In the genomic region with DNA sequence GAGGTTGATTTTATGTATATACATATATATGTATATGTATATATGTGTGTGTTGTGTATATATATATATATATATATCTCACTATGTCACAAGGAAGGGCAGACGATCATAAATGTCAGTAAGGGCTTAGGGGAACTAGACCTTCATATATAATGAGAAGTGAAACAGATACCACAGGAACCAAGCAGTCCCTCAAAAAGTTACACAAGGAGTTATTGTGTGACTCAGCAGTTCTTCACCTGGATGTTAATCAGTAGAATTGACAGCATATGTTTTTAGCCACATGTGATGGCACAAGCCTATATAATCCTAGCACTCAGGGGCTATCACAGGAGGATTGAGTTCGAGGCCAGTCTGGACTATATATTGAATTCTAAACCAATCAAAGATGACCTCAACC, we compare ENCODE assay signal across 19 mouse cellular contexts. TPM values are rescaled to one million over a fixed set of nuclear protein-coding genes. Genes with fewer than 3 reads are reported as not detected.
A peak's percentile ranks its signal among the peaks of the same experiment; 100 is the strongest.
DNase-seq lines count a peak whose midpoint lies in the region; ATAC-seq and TF ChIP-seq lines count a peak whose summit lies in the region.
"Had no signal": no experiment of that assay in that cellular context is flagged by ENCODE, and none has a peak within 500 bp of the region (broad histone marks: within the 10 kb centered on the region; RNA-seq: fewer than 3 reads in every experiment).

No protein-coding gene starts in this region.

- TF ChIP-seq CTCF in gastrocnemius, adult 2 months (IDR thresholded peaks at IDR 0.05): no peak
- no peak for TF ChIP-seq CTCF in CH12.LX (conservative IDR thresholded peaks at IDR 0.05 in 1 of 2, IDR thresholded peaks at IDR 0.05 in 1 of 2; ENCODE audit: low read depth in 2 of 2, low read length in 2 of 2)

- no peak overlapping the region for H3K4me3 ChIP-seq in gastrocnemius, adult 2 months
- no peak overlapping the region for H3K4me3 ChIP-seq in CH12.LX (replicated peaks in 1 of 3; ENCODE audit: low read depth in 2 of 3, low read length in 2 of 3, poor library complexity in 1 of 3)
- H3K4me3 ChIP-seq: embryonic facial prominence, embryonic 15.5 days; erythroblast, embryonic 14.5 days; forebrain, embryonic 10.5 days; heart, embryonic 12.5 days; hindbrain, embryonic 15.5 days had no signal

- H3K4me2 ChIP-seq in CH12.LX (ENCODE audit: insufficient read depth, low read depth, poor library complexity, severe bottlenecking): no peak overlapping the region
- H3K4me2 ChIP-seq: embryonic facial prominence, embryonic 15.5 days; heart, embryonic 12.5 days; hindbrain, embryonic 15.5 days had no signal

- H3K79me2 ChIP-seq in CH12.LX (replicated peaks; ENCODE audit: control insufficient read depth, extremely low read depth, insufficient read depth, poor library complexity, severe bottlenecking): no peaks in the 10 kb centered on the region

- dilution Hi-C loops in CH12.LX (cut with MboI; ENCODE audit: extremely low pct_ligation_motif_present, extremely low pct_unique_long_range_greater_than_20kb, low sequenced_read_pairs): no loop called here

- intact Hi-C loops in gastrocnemius, adult 2 months (cut with DNase I): no loop called here

- no peak for TF ChIP-seq POLR2A in CH12.LX (IDR thresholded peaks at IDR 0.05; ENCODE audit: low read depth, low read length)

- no peak for TF ChIP-seq RAD21 in CH12.LX (IDR thresholded peaks at IDR 0.05; ENCODE audit: low read depth, low read length)

- ATAC-seq in hematopoietic stem cell, adult 5-6 weeks (replicated peaks in 1 of 2; ENCODE audit: insufficient read depth in 1 of 2, low FRiP score in 2 of 2, low TSS enrichment in 1 of 2, low read depth in 1 of 2, poor library complexity in 2 of 2, severe bottlenecking in 2 of 2): 0 out of 4 replicates have a peak, but pooled peaks have one; percentile 17
- ATAC-seq: forebrain, embryonic 14.5 days; intestine, embryonic 16.5 days had no signal

- H3K9me3 ChIP-seq in CH12.LX (replicated peaks; ENCODE audit: low read length): no peaks in the 10 kb centered on the region
- H3K9me3 ChIP-seq: embryonic facial prominence, embryonic 15.5 days; forebrain, embryonic 10.5 days; heart, embryonic 12.5 days; hindbrain, embryonic 15.5 days had no signal

- no peaks in the 10 kb centered on the region for H3K36me3 ChIP-seq in CH12.LX (replicated peaks in 1 of 2; ENCODE audit: control insufficient read depth in 1 of 2, insufficient read depth in 1 of 2, low read length in 1 of 2)
- H3K36me3 ChIP-seq: embryonic facial prominence, embryonic 15.5 days; forebrain, embryonic 10.5 days; heart, embryonic 12.5 days; hindbrain, embryonic 15.5 days had no signal

- peak; percentile 37; the same call in 1 of the 2 replicates for TF ChIP-seq EP300 in CH12.LX (IDR thresholded peaks at IDR 0.05; ENCODE audit: low read length)

- no peak overlapping the region for H3K9ac ChIP-seq in CH12.LX (ENCODE audit: insufficient read depth, low read depth)
- H3K9ac ChIP-seq: embryonic facial prominence, embryonic 15.5 days; heart, embryonic 12.5 days; hindbrain, embryonic 15.5 days had no signal

- in situ Hi-C loops in CH12.LX (cut with MboI; ENCODE audit: low pct_ligation_motif_present, low pct_unique_long_range_greater_than_20kb, low sequenced_read_pairs): no loop called here

- peaks cover 0 to 23% of the 10 kb centered on the region in 2 experiments; a peak in 2 of 4 replicates for H3K4me1 ChIP-seq in CH12.LX (ENCODE audit: control insufficient read depth in 1 of 2, insufficient read depth in 2 of 2)
- H3K4me1 ChIP-seq: embryonic facial prominence, embryonic 15.5 days; forebrain, embryonic 10.5 days; hindbrain, embryonic 15.5 days had no signal

- peak overlapping the region; percentile 68 for H3K27ac ChIP-seq in gastrocnemius, adult 2 months
- no peak overlapping the region for H3K27ac ChIP-seq in CH12.LX (ENCODE audit: insufficient read depth, low read depth)
- H3K27ac ChIP-seq: embryonic facial prominence, embryonic 15.5 days; forebrain, embryonic 10.5 days; hindbrain, embryonic 15.5 days had no signal

- no peak for DNase-seq in gastrocnemius, adult 2 months
- no peak for DNase-seq in gastrocnemius, adult 8-10 months (ENCODE audit: low spot score in 2 of 2)
- peak; percentile 30 for DNase-seq in CH12.LX (ENCODE audit: extremely low read depth)
- no peak for DNase-seq in thymus, postnatal 25 days
- no peak for DNase-seq in layer of hippocampus, adult 9-11 months
- no peak for DNase-seq in left cerebral cortex, adult 11 months (ENCODE audit: low spot score)
- DNase-seq: adrenal gland, postnatal 10 days; cerebellum, adult 11 months; cerebellum, adult 8-10 months; cerebellum, postnatal 25 days; gastrocnemius, postnatal 10 days had no signal

- no peaks in the 10 kb centered on the region for H3K27me3 ChIP-seq in CH12.LX (replicated peaks)
- H3K27me3 ChIP-seq: embryonic facial prominence, embryonic 15.5 days; heart, embryonic 12.5 days; hindbrain, embryonic 15.5 days had no signal

TF ChIP-seq in CH12.LX, 34 proteins besides CTCF, POLR2A, EP300 and RAD21:
- TF ChIP-seq ELF1 (IDR thresholded peaks at IDR 0.05; ENCODE audit: low read depth, low read length) (no peak), SMC3 (IDR thresholded peaks at IDR 0.05; ENCODE audit: low read depth, low read length) (no peak), JUN (IDR thresholded peaks at IDR 0.05; ENCODE audit: insufficient read depth, low read depth, low read length) (no peak), MAFK (IDR thresholded peaks at IDR 0.05; ENCODE audit: insufficient replicate concordance, low read length) (peak; percentile 72)

RNA-seq across cellular contexts. Expression of a gene that starts 49.5 kb away (rescaled TPM):
- total RNA-seq in gastrocnemius, adult 2 months (2021): 10 to 100 TPM; 22.5 to 26.3 TPM
- total RNA-seq in gastrocnemius, adult 8-10 months (2022): 10 to 100 TPM; 16.1 to 21.9 (median 20.1) TPM
- 0.42 TPM in 2 replicates for total RNA-seq in CH12.LX (2012; rRNA removed)
- 0.85 and 1.2 TPM in 2 replicates for total RNA-seq in CH12.LX (2014; rRNA removed)
- polyA plus RNA-seq in CH12.LX (2012; ENCODE audit: insufficient read length, low read depth): 1.2 and 3.2 TPM in 2 replicates
- 2.5 and 3.9 TPM in 2 replicates for total RNA-seq in hematopoietic stem cell, adult 5-6 weeks (2017)
